Mouse (Mus musculus) embryonic facial prominence, embryonic 10.5 days (tissue): ENCODE data around the gene Hras. TPM values are rescaled to one million over a fixed set of nuclear protein-coding genes. Genes with fewer than 3 reads are reported as not detected.

Source experiments
- DNase-seq: peaks from one replicate; pipeline ENCODE4 v3.0.0-alpha.2; 2017; ENCODE audit warnings: low spot score
- H3K27ac ChIP-seq: fragments of 300-500 bp; sonication (generic); replicated peaks from 2 replicates; pipeline ENCODE4 v1.5.1; 2016; ENCODE audit warnings: mild to moderate bottlenecking
- H3K27me3 ChIP-seq: fragments of 300-500 bp; sonication (generic); replicated peaks from 2 replicates; pipeline ENCODE4 v1.6.1; 2016; ENCODE audit warnings: low read depth, mild to moderate bottlenecking; ENCODE audit not compliant: poor library complexity, severe bottlenecking
- H3K36me3 ChIP-seq: fragments of 300-500 bp; sonication (generic); replicated peaks from 2 replicates; pipeline ENCODE4 v1.6.1; 2016; ENCODE audit warnings: mild to moderate bottlenecking, moderate library complexity
- H3K4me1 ChIP-seq: fragments of 300-500 bp; sonication (generic); 2 replicates; pipeline ENCODE4 v1.6.1; 2016
- H3K4me3 ChIP-seq: fragments of 300-500 bp; sonication (generic); 2 replicates; pipeline ENCODE4 v1.5.1; 2016; ENCODE audit warnings: mild to moderate bottlenecking, moderate library complexity
- H3K9me3 ChIP-seq: fragments of 300-500 bp; sonication (generic); 2 replicates; pipeline ENCODE4 v1.6.1; 2016; ENCODE audit warnings: mild to moderate bottlenecking
- WGBS: fragments of 180-500 bp; shearing (Covaris S2); methylation state at CpG from one replicate; pipeline ENCODE4 v1.1.7; 2016; 5-methylcytosine and 5-hydroxymethylcytosine counted together
- polyA plus RNA-seq: library from polyadenylated mRNA; unstranded; fragments of >200 nt; fragmentation: Nextera tagmentation; extraction: Ambion mirVana; gene quantifications from 2 replicates; pipeline ENCODE4 v1.2.1, GENCODE M21; 2016

The Hras gene
- polyA plus RNA-seq, 1 experiment from 2014 or later, result 94.9 TPM

GRCm38 (mm10) chr7:141167901-141168517, 25.8 kb downstream of the Hras start:
- DNase-seq, result peak; percentile 20
- WGBS, result 20% methylated on average over 7 of the region's 7 CpGs
- peak overlapping the region; percentile 75 for H3K27ac ChIP-seq

DNA sequence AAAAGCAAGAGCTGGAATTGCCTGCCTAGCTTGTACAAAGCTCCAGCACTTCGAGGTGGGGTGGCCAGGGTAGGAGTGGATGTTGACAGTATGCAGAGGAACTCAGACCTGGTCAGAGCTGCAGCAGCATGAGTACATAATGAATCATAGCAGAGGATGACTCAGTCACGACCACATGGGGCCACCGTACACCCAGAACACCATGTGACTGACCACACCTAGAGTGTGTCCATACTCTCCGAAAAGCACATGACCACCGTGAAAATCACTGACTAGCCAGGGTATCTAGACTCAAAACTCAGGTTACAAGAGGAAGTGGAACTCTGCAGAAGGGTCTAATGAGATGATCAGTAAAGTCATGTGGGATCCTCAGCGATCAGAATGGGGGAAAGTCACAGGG, 29.0 kb downstream of the Hras start:
- Histone ChIP-seq H3K27me3 (no peaks in the 10 kb centered on the region), H3K27ac (no peak overlapping the region), H3K4me1 (peaks cover 24% of the 10 kb centered on the region), H3K9me3 (no peaks in the 10 kb centered on the region), H3K4me3 (no peak overlapping the region), H3K36me3 (peaks cover 67% of the 10 kb centered on the region)
- DNase-seq, result no peak
- WGBS, result 89% methylated on average over 6 of the region's 6 CpGs

More at GRCm38 (mm10) chr7:141167901-141168517, 25.8 kb downstream of the Hras start:
- Histone ChIP-seq H3K27me3 (no peaks in the 10 kb centered on the region), H3K4me3 (peak overlapping the region; percentile 58), H3K4me1 (peaks cover 31% of the 10 kb centered on the region), H3K36me3 (peaks cover 35% of the 10 kb centered on the region), H3K9me3 (no peaks in the 10 kb centered on the region)

GRCm38 (mm10) chr7:141164397-141164796, 29.4 kb downstream of the Hras start:
- no peak for DNase-seq
- WGBS, result 94% methylated on average over 7 of the region's 7 CpGs
- no peaks in the 10 kb centered on the region for H3K9me3 ChIP-seq
- H3K27me3 ChIP-seq, result no peaks in the 10 kb centered on the region
- H3K36me3 ChIP-seq, result peaks cover 71% of the 10 kb centered on the region
- no peak overlapping the region for H3K27ac ChIP-seq
- H3K4me3 ChIP-seq, result no peak overlapping the region
- peaks cover 24% of the 10 kb centered on the region for H3K4me1 ChIP-seq

- Histone ChIP-seq H3K4me1 (no peaks in the 10 kb centered on the region), H3K27ac (no peak overlapping the region), H3K27me3 (no peaks in the 10 kb centered on the region), H3K4me3 (no peak overlapping the region), H3K9me3 (no peaks in the 10 kb centered on the region), H3K36me3 (peaks cover 88% of the 10 kb centered on the region)
- WGBS, result 95% methylated on average over 9 of the region's 9 CpGs
- DNase-seq, result no peak
These were observed 38.4 kb downstream of the Hras start for GRCm38 (mm10) chr7:141155362-141155761.

- 78% methylated on average over 4 of the region's 4 CpGs for WGBS
- Histone ChIP-seq H3K27ac (no peak overlapping the region), H3K4me1 (no peaks in the 10 kb centered on the region), H3K4me3 (no peak overlapping the region), H3K27me3 (no peaks in the 10 kb centered on the region), H3K36me3 (peaks cover 88% of the 10 kb centered on the region), H3K9me3 (no peaks in the 10 kb centered on the region)
- no peak for DNase-seq
These were observed 45.2 kb downstream of the Hras start for GRCm38 (mm10) chr7:141148639-141149038.

DNA sequence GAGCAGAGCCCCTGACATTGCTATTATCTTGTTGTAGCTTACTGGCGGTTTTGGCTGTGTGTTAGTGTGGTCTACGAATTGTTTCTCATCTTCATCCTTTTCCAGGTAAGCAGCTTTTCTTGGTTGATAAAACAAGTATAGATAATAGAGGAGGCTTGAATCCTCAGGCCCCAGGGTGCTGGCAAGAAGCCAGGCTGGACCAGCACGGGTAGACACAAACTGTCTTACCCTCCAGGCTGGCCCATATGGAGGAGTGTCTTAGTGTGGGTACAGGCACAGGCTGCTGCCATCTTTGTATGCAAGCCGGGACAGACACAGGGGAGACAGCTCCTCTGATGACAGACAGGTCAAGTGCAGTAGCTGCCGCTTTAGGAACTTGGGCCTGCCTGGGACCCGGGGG, 46.8 kb downstream of the Hras start:
- WGBS, result 87% methylated on average over 6 of the region's 6 CpGs
- Histone ChIP-seq H3K27me3 (no peaks in the 10 kb centered on the region), H3K4me1 (no peaks in the 10 kb centered on the region), H3K36me3 (peaks cover 87% of the 10 kb centered on the region), H3K27ac (no peak overlapping the region), H3K4me3 (no peak overlapping the region), H3K9me3 (no peaks in the 10 kb centered on the region)
- DNase-seq, result no peak

DNA sequence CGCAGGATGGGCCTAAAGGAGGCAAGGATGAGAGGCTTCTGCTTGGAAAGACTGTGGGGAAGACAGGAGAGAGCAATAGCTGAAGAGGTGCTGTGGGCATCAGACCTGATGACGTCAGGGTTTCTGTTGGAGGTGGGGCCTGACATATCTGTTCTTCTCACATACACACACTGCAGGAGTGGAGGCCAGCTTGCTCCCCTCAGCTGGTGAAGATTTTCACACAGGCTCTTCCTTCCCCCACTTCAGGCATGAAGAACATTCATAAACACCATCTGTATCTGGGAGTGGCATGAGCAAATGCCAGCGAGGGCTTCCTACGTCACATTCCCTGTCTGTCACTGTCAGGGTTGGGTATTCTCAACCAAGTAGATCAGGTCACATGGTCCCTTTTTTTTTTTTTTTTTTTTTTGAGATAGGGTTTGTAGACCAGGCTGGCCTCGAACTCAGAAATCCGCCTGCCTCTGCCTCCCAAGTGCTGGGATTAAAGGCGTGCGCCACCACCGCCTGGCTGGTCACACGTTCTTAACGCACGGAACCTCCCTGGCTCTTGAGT, 47.7 kb downstream of the Hras start:
- Histone ChIP-seq H3K27ac (no peak overlapping the region), H3K36me3 (peaks cover 83% of the 10 kb centered on the region), H3K4me3 (no peak overlapping the region), H3K4me1 (no peaks in the 10 kb centered on the region), H3K27me3 (no peaks in the 10 kb centered on the region), H3K9me3 (no peaks in the 10 kb centered on the region)
- DNase-seq, result no peak
- WGBS, result 94% methylated on average over 12 of the region's 12 CpGs

GRCm38 (mm10) chr7:141145403-141145802, 48.4 kb downstream of the Hras start:
- Histone ChIP-seq H3K27me3 (no peaks in the 10 kb centered on the region), H3K27ac (no peak overlapping the region), H3K4me3 (no peak overlapping the region), H3K9me3 (no peaks in the 10 kb centered on the region), H3K36me3 (peaks cover 81% of the 10 kb centered on the region), H3K4me1 (no peaks in the 10 kb centered on the region)
- no peak for DNase-seq
- WGBS, result 69% methylated on average over 1 of the region's 1 CpGs

GRCm38 (mm10) chr7:141144650-141145049, 49.2 kb downstream of the Hras start:
- no peaks in the 10 kb centered on the region for H3K4me1 ChIP-seq
- no peaks in the 10 kb centered on the region for H3K27me3 ChIP-seq
- H3K4me3 ChIP-seq, result no peak overlapping the region
- DNase-seq, result no peak
- H3K36me3 ChIP-seq, result peaks cover 87% of the 10 kb centered on the region
- WGBS, result 90% methylated on average over 3 of the region's 3 CpGs
- H3K27ac ChIP-seq, result no peak overlapping the region
- H3K9me3 ChIP-seq, result no peaks in the 10 kb centered on the region

DNA sequence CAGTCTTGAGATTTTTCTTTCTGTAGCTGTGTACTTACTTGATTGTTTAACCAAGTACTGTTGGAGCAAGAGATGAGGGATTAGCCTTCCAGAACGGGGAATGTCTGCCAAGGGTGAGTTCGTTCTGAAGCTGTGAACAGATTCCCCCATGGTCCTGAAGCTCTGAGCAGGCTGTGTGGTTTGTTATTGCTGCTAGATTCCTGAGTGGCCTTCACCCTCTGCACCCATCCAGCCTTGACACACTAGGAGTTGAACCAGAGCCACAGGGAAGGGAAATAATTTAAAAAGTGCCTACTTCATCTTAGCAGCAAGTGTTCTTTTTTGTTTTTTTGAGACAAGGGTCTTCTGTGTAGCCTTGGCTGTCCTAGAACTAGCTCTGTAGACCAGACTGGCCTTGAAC, 49.9 kb downstream of the Hras start:
- Histone ChIP-seq H3K4me1 (no peaks in the 10 kb centered on the region), H3K27me3 (no peaks in the 10 kb centered on the region), H3K4me3 (no peak overlapping the region), H3K9me3 (no peaks in the 10 kb centered on the region), H3K36me3 (peaks cover 91% of the 10 kb centered on the region), H3K27ac (no peak overlapping the region)
- DNase-seq, result no peak
- 87% methylated on average over 2 of the region's 2 CpGs for WGBS

- WGBS, result 57% methylated on average over 5 of the region's 5 CpGs
- Histone ChIP-seq H3K27me3 (no peaks in the 10 kb centered on the region), H3K27ac (no peak overlapping the region), H3K4me3 (no peak overlapping the region), H3K4me1 (no peaks in the 10 kb centered on the region), H3K36me3 (peaks cover 91% of the 10 kb centered on the region), H3K9me3 (no peaks in the 10 kb centered on the region)
- peak; percentile 55 for DNase-seq
These were observed 50.7 kb downstream of the Hras start for GRCm38 (mm10) chr7:141143112-141143511.

GRCm38 (mm10) chr7:141141326-141141725, 52.5 kb downstream of the Hras start:
- Histone ChIP-seq H3K36me3 (peaks cover 91% of the 10 kb centered on the region), H3K27me3 (no peaks in the 10 kb centered on the region), H3K27ac (no peak overlapping the region), H3K4me1 (no peaks in the 10 kb centered on the region), H3K9me3 (no peaks in the 10 kb centered on the region), H3K4me3 (no peak overlapping the region)
- WGBS, result 90% methylated on average over 4 of the region's 4 CpGs
- no peak for DNase-seq
